Mouse (Mus musculus): Measurements from ENCODE around the gene Tubg2. TPM values are rescaled to one million over a fixed set of nuclear protein-coding genes. Genes with fewer than 3 reads are reported as not detected.

The Tubg2 gene
- total and polyA plus RNA-seq, 3 experiments: 2.1 to 10.5 (median 4.7) TPM

DNA sequence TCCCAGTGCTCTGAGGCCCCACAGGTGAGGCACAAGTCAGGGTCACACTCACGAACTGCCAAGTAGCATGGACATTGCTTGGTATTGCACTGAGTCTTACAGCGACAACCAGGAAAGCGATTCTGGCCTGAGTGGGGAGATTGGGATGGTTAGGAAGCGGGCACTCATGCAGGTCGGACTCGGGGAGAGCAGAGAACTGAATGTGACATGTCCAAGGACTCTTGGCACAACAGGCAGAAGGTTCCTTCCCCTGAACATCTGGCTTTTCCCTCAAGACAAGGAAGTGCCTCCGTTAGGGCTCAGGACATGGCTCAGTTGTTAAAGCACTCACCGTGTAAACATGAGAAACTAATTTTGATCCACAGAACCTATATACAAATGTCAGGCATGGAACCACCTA lies 39.9 kb downstream of the Tubg2 start:
- in situ Hi-C loops (cut with MboI; ENCODE audit: low pct_ligation_motif_present, low pct_unique_long_range_greater_than_20kb, low sequenced_read_pairs) (no loop called here), dilution Hi-C loops (cut with MboI; ENCODE audit: extremely low pct_ligation_motif_present, extremely low pct_unique_long_range_greater_than_20kb, low sequenced_read_pairs) (no loop called here)
- H3K4me3 ChIP-seq (replicated peaks in 1 of 3; ENCODE audit: low read depth in 2 of 3, low read length in 2 of 3, poor library complexity in 1 of 3): peak overlapping the region in 1 of 3 experiments; percentile 28
- no peaks in the 10 kb centered on the region for H3K9me3 ChIP-seq (replicated peaks; ENCODE audit: low read length)
- H3K4me2 ChIP-seq (ENCODE audit: insufficient read depth, low read depth, poor library complexity, severe bottlenecking): no peak overlapping the region
- TF ChIP-seq MAX (IDR thresholded peaks at IDR 0.05; ENCODE audit: low read length): no peak
- TF ChIP-seq ZMIZ1 (IDR thresholded peaks at IDR 0.05; ENCODE audit: low read depth, low read length): 0 out of 2 replicates have a peak, but pooled peaks have one; percentile 33
- H3K27me3 ChIP-seq (replicated peaks): no peaks in the 10 kb centered on the region
- H3K4me1 ChIP-seq (ENCODE audit: control insufficient read depth in 1 of 2, insufficient read depth in 2 of 2): peaks cover 25 to 40% of the 10 kb centered on the region in 2 experiments
- peaks cover 43 to 95% of the 10 kb centered on the region in 2 experiments for H3K36me3 ChIP-seq (replicated peaks in 1 of 2; ENCODE audit: control insufficient read depth in 1 of 2, insufficient read depth in 1 of 2, low read length in 1 of 2)
- H3K79me2 ChIP-seq (replicated peaks; ENCODE audit: control insufficient read depth, extremely low read depth, insufficient read depth, poor library complexity, severe bottlenecking): no peaks in the 10 kb centered on the region
- no peak overlapping the region for H3K9ac ChIP-seq (ENCODE audit: insufficient read depth, low read depth)
- H3K27ac ChIP-seq (ENCODE audit: insufficient read depth, low read depth): peak overlapping the region; percentile 57
- DNase-seq (ENCODE audit: extremely low read depth): no peak

DNA sequence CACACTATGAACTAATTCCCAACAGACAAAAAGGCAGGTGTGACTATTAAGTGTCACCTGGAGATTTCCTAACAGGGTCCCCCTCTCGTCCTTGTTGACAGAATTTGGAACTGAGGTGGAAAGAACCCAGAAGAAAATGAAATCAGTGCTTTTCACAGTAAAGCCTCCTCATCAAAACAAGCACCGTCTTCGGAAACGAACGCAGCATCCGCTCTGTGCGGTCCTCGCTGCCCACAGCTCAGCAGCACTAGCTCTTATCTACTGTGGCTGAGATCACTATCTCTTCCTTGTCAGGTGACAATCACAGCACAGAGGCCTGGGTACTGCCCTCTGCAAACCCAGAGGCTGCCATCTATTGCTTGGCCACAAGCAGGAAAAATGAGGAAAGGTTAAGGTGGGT lies 40.5 kb downstream of the Tubg2 start:
- in situ Hi-C loops (cut with MboI; ENCODE audit: low pct_ligation_motif_present, low pct_unique_long_range_greater_than_20kb, low sequenced_read_pairs): no loop called here
- no peak overlapping the region for H3K9ac ChIP-seq (ENCODE audit: insufficient read depth, low read depth)
- dilution Hi-C loops (cut with MboI; ENCODE audit: extremely low pct_ligation_motif_present, extremely low pct_unique_long_range_greater_than_20kb, low sequenced_read_pairs): no loop called here
- H3K36me3 ChIP-seq (replicated peaks in 1 of 2; ENCODE audit: control insufficient read depth in 1 of 2, insufficient read depth in 1 of 2, low read length in 1 of 2): peaks cover 43 to 95% of the 10 kb centered on the region in 2 experiments
- DNase-seq (ENCODE audit: extremely low read depth): no peak
- no peaks in the 10 kb centered on the region for H3K9me3 ChIP-seq (replicated peaks; ENCODE audit: low read length)
- H3K27me3 ChIP-seq (replicated peaks): no peaks in the 10 kb centered on the region
- peaks cover 25 to 41% of the 10 kb centered on the region in 2 experiments for H3K4me1 ChIP-seq (ENCODE audit: control insufficient read depth in 1 of 2, insufficient read depth in 2 of 2)
- no peak overlapping the region for H3K27ac ChIP-seq (ENCODE audit: insufficient read depth, low read depth)
- H3K4me2 ChIP-seq (ENCODE audit: insufficient read depth, low read depth, poor library complexity, severe bottlenecking): no peak overlapping the region
- TF ChIP-seq ZKSCAN1 (IDR thresholded peaks at IDR 0.05; ENCODE audit: borderline replicate concordance, low read depth, low read length) (no peak), BHLHE40 (IDR thresholded peaks at IDR 0.05; ENCODE audit: low read depth, low read length) (no peak), MYC (IDR thresholded peaks at IDR 0.05; ENCODE audit: low read depth, low read length) (no peak), IRF4 (IDR thresholded peaks at IDR 0.05; ENCODE audit: low read depth, low read length) (no peak), SIN3A (IDR thresholded peaks at IDR 0.05; ENCODE audit: low read length) (no peak), E2F4 (IDR thresholded peaks at IDR 0.05; ENCODE audit: insufficient replicate concordance, low read depth, low read length) (no peak), EP300 (IDR thresholded peaks at IDR 0.05; ENCODE audit: low read length) (no peak), TCF12 (IDR thresholded peaks at IDR 0.05; ENCODE audit: low read depth, low read length) (no peak), ELF1 (IDR thresholded peaks at IDR 0.05; ENCODE audit: low read depth, low read length) (no peak), RCOR1 (conservative IDR thresholded peaks at IDR 0.05; ENCODE audit: low read depth, low read length) (no peak), USF1 (IDR thresholded peaks at IDR 0.05; ENCODE audit: low read depth, low read length) (no peak), RAD21 (IDR thresholded peaks at IDR 0.05; ENCODE audit: low read depth, low read length) (no peak), GABPA (IDR thresholded peaks at IDR 0.05; ENCODE audit: insufficient replicate concordance, low read depth, low read length) (no peak), CHD1 (IDR thresholded peaks at IDR 0.05; ENCODE audit: low read depth, low read length) (no peak), JUN (IDR thresholded peaks at IDR 0.05; ENCODE audit: insufficient read depth, low read depth, low read length) (no peak), KAT2A (IDR thresholded peaks at IDR 0.05; ENCODE audit: insufficient replicate concordance, low read length) (no peak), CHD2 (IDR thresholded peaks at IDR 0.05; ENCODE audit: low read length) (no peak)
- H3K79me2 ChIP-seq (replicated peaks; ENCODE audit: control insufficient read depth, extremely low read depth, insufficient read depth, poor library complexity, severe bottlenecking): no peaks in the 10 kb centered on the region
- H3K4me3 ChIP-seq (replicated peaks in 1 of 3; ENCODE audit: low read depth in 2 of 3, low read length in 2 of 3, poor library complexity in 1 of 3): no peak overlapping the region

All from CH12.LX (cell line).